Mouse (Mus musculus) liver, embryonic 16.5 days (tissue): ENCODE results near the gene AU040320. TPM values are rescaled to one million over a fixed set of nuclear protein-coding genes. Genes with fewer than 3 reads are reported as not detected.

Source experiments
- ATAC-seq: fragments of 200-750 bp; cut with Nextera tagmentation; 2 replicates; pipeline ENCODE4 v1.8.0; 2017; ENCODE audit warnings: low read depth, mild to moderate bottlenecking, moderate number of reproducible peaks, moderate library complexity
- H3K27ac ChIP-seq: fragments of 300-500 bp; sonication (generic); 2 replicates; pipeline ENCODE4 v1.5.1; 2014; ENCODE audit warnings: mild to moderate bottlenecking, low read length
- H3K27me3 ChIP-seq: fragments of 300-500 bp; sonication (generic); 2 replicates; pipeline ENCODE4 v1.6.1; 2014; ENCODE audit warnings: low read depth, low read length, mixed read lengths; ENCODE audit not compliant: control insufficient read depth, insufficient read depth
- H3K36me3 ChIP-seq: fragments of 300-500 bp; sonication (generic); 2 replicates; pipeline ENCODE4 v1.6.1; 2014; ENCODE audit warnings: mild to moderate bottlenecking; ENCODE audit not compliant: control insufficient read depth, insufficient read depth
- H3K4me1 ChIP-seq: fragments of 300-500 bp; sonication (generic); 2 replicates; pipeline ENCODE4 v1.6.1; 2014; ENCODE audit warnings: low read depth, low read length, mixed read lengths; ENCODE audit not compliant: control insufficient read depth
- H3K4me2 ChIP-seq: fragments of 300-500 bp; sonication (generic); 2 replicates; pipeline ENCODE4 v1.6.1; 2014; ENCODE audit warnings: low read depth, low read length, mixed read lengths
- H3K4me3 ChIP-seq: fragments of 300-500 bp; sonication (generic); 2 replicates; pipeline ENCODE4 v1.5.1; 2014; ENCODE audit warnings: low read depth, mild to moderate bottlenecking, low read length
- H3K9ac ChIP-seq: fragments of 300-500 bp; sonication (generic); 2 replicates; pipeline ENCODE4 v1.6.1; 2014; ENCODE audit warnings: low read depth, low read length
- H3K9me3 ChIP-seq: fragments of 300-500 bp; sonication (generic); replicated peaks from 2 replicates; pipeline ENCODE4 v1.6.1; 2016; ENCODE audit warnings: low read length; ENCODE audit not compliant: control insufficient read depth
- WGBS: fragments of 180-500 bp; shearing (Covaris S2); extraction: QIAGEN DNeasy Blood & Tissue Kit; methylation state at CpG from one replicate; pipeline ENCODE4 v1.1.7; 2014; ENCODE audit not compliant: insufficient replicate concordance; 5-methylcytosine and 5-hydroxymethylcytosine counted together
- polyA plus RNA-seq: library from polyadenylated mRNA; unstranded; fragments of >200 nt; fragmentation: Nextera tagmentation; extraction: Ambion mirVana; gene quantifications from 2 replicates; pipeline ENCODE4 v1.2.1, GENCODE M21; 2015

Gene AU040320
- polyA plus RNA-seq, 1 experiment from 2014 or later: 8.5 TPM

- peak overlapping the region; percentile 88; the same call in 1 of the 2 replicates for H3K27ac ChIP-seq
- H3K4me1 ChIP-seq: peaks cover 15% of the 10 kb centered on the region
- WGBS: 1% methylated on average over 12 of the region's 12 CpGs
- peak overlapping the region; percentile 95 for H3K9ac ChIP-seq
- no peaks in the 10 kb centered on the region for H3K9me3 ChIP-seq
- H3K4me2 ChIP-seq: peak overlapping the region; percentile 88
- H3K4me3 ChIP-seq: peak overlapping the region; percentile 92
- H3K27me3 ChIP-seq: no peaks in the 10 kb centered on the region
- no peak for ATAC-seq
- H3K36me3 ChIP-seq: no peaks in the 10 kb centered on the region; the same call in 1 of the 2 replicates
Observed at GRCm38 (mm10) chr4:126754231-126754611, 877 bp downstream of the AU040320 start.

DNA sequence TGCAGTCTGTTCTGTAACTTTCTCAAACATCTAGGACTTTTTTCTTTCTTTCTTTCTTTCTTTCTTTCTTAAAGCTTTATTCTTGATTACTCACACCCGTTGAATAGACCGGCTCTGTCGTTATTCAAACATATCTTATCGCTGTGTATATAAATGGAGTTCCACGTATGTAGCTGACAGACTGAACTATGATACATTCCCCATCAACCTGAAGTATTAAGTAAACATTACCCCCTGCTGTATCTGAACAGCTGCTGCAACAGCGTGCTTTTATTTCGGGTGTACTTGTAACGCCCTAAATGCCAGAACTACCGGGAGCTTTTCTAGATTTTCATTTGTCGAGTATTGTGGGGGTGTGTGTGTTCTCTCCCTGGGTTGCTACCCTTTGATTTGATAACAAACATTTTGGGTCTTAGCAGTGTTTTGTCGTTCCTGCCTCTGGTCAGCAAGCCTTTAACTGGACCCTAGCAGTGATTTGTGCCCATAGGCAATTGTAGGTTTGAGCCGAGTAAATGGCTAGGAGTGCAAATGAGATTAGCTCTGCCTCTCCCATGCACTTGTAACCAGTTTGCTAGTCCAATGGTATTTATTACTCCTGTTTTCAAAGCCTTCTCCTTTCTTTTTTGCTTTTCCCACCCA lies 1.5 kb downstream of the AU040320 start:
- Histone ChIP-seq H3K9ac (no peak overlapping the region; the same call in 1 of the 2 replicates), H3K27ac (no peak overlapping the region), H3K4me1 (peaks cover 15% of the 10 kb centered on the region), H3K9me3 (no peaks in the 10 kb centered on the region), H3K4me3 (peak overlapping the region; percentile 92), H3K27me3 (no peaks in the 10 kb centered on the region), H3K36me3 (no peaks in the 10 kb centered on the region; the same call in 1 of the 2 replicates), H3K4me2 (peak overlapping the region; percentile 88)
- ATAC-seq: no peak
- 53% methylated on average over 12 of the region's 12 CpGs for WGBS

DNA sequence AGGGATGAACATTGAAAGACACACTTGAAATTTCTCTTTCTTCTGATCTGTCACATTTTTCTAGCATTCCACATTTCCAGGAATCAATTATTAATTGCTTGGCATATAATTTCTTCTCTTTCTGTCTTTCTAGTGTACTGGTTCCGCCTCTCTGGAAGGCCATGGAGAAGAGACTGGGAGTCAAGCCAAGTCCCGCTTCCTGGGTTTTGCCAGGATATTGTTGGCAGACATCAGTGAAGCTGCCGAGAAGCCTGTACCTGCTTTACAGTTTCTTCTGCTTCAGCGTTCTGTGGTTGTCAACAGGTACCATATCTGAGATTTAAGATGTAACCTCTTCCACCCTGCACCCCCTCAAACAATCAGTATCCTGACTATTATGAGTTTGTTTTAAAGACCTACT lies 3.4 kb downstream of the AU040320 start:
- ATAC-seq: no peak
- Histone ChIP-seq H3K9me3 (no peaks in the 10 kb centered on the region), H3K4me3 (no peak overlapping the region), H3K4me2 (no peak overlapping the region), H3K27ac (no peak overlapping the region), H3K27me3 (no peaks in the 10 kb centered on the region), H3K4me1 (peaks cover 15% of the 10 kb centered on the region), H3K36me3 (0 out of 2 replicates have a peak, but pooled peaks cover 3% of the 10 kb centered on the region), H3K9ac (no peak overlapping the region)
- 69% methylated on average over 4 of the region's 4 CpGs for WGBS

DNA sequence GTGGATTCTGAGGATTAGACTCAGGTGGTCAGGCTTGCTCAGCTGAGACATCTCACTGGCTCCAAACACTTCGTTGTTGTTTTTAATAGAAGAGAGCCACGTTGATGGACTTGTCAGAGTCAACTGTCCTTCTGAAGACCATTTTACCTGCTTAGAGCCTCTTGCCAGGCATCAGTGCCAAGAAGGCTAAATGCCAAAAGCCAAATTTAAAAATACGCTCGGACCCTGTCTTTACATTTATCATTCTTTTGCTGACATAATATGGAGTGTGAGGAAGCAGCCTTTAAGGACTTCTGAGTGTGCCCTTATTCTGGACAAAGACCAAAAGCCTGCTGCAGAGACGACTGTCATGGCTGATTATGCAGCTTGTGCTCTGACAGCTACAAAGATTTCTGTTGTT lies 5.0 kb downstream of the AU040320 start:
- Histone ChIP-seq H3K27me3 (no peaks in the 10 kb centered on the region), H3K9me3 (no peaks in the 10 kb centered on the region), H3K4me3 (no peak overlapping the region), H3K36me3 (0 out of 2 replicates have a peak, but pooled peaks cover 3% of the 10 kb centered on the region), H3K4me1 (peaks cover 6% of the 10 kb centered on the region), H3K27ac (no peak overlapping the region), H3K4me2 (no peak overlapping the region), H3K9ac (no peak overlapping the region)
- no peak for ATAC-seq
- WGBS: 67% methylated on average over 5 of the region's 5 CpGs

DNA sequence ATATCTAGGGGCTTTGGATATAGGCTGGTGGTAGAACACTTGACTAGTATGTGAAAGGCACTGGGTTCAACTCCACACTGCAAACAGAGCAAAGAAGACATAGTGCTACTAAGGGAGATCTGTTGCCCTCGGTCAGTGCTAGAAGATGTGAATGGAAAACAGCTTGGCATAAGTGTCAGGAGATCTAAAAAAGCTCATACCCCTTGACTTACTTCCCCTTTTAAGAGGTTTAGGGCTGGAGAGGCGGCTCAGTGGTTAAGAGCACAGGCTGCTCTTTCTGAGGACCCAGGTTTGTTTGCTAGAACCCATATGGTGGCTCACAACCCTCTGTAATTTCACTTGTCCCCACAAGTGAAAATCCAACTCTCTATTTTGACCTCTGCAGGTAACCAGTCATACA lies 6.1 kb downstream of the AU040320 start:
- ATAC-seq: no peak
- WGBS: 35% methylated on average over 2 of the region's 2 CpGs
- peaks cover 1% of the 10 kb centered on the region for H3K4me1 ChIP-seq

GRCm38 (mm10) chr4:126762586-126763359 lies 9.4 kb downstream of the AU040320 start:
- Histone ChIP-seq H3K4me3 (no peak overlapping the region), H3K9me3 (no peaks in the 10 kb centered on the region), H3K9ac (no peak overlapping the region), H3K4me2 (no peak overlapping the region), H3K27me3 (no peaks in the 10 kb centered on the region), H3K27ac (peak overlapping the region; percentile 50), H3K4me1 (no peaks in the 10 kb centered on the region), H3K36me3 (0 out of 2 replicates have a peak, but pooled peaks cover 3% of the 10 kb centered on the region)
- peak; percentile 77 for ATAC-seq
- WGBS: 68% methylated on average over 11 of the region's 11 CpGs

More for the DNA sequence above, 6.1 kb downstream of the AU040320 start:
- no peak overlapping the region for H3K4me3 ChIP-seq
- no peak overlapping the region for H3K4me2 ChIP-seq
- H3K36me3 ChIP-seq: 0 out of 2 replicates have a peak, but pooled peaks cover 3% of the 10 kb centered on the region
- H3K27me3 ChIP-seq: no peaks in the 10 kb centered on the region
- no peak overlapping the region for H3K27ac ChIP-seq
- H3K9me3 ChIP-seq: no peaks in the 10 kb centered on the region
- no peak overlapping the region for H3K9ac ChIP-seq

- Histone ChIP-seq H3K27me3 (no peaks in the 10 kb centered on the region), H3K27ac (no peak overlapping the region)
- WGBS: 68% methylated on average over 2 of the region's 2 CpGs
Observed at GRCm38 (mm10) chr4:126763483-126763882, 10.1 kb downstream of the AU040320 start.

GRCm38 (mm10) chr4:126769800-126770563 lies 16.6 kb downstream of the AU040320 start:
- Histone ChIP-seq H3K9ac (no peak overlapping the region), H3K4me2 (no peak overlapping the region), H3K36me3 (no peaks in the 10 kb centered on the region), H3K4me1 (peaks cover 6% of the 10 kb centered on the region), H3K9me3 (no peaks in the 10 kb centered on the region), H3K27me3 (no peaks in the 10 kb centered on the region), H3K27ac (no peak overlapping the region), H3K4me3 (no peak overlapping the region)
- peak; percentile 58; the same call in 1 of the 2 replicates for ATAC-seq
- WGBS: 58% methylated on average over 9 of the region's 9 CpGs

More at GRCm38 (mm10) chr4:126763483-126763882, 10.1 kb downstream of the AU040320 start:
- Histone ChIP-seq H3K9ac (no peak overlapping the region), H3K36me3 (0 out of 2 replicates have a peak, but pooled peaks cover 3% of the 10 kb centered on the region), H3K4me2 (no peak overlapping the region), H3K9me3 (no peaks in the 10 kb centered on the region), H3K4me1 (no peaks in the 10 kb centered on the region), H3K4me3 (no peak overlapping the region)
- no peak for ATAC-seq
